Mouse (Mus musculus): ENCODE measurements around the gene Cacna1b.

Gene Cacna1b

GRCm38 (mm10) chr2:24763115-24763557, at the start of gene Cacna1b:
Cacna1b (minus strand) TSS chr2:24763152.
- in situ Hi-C loops (cut with MboI; ENCODE audit: low sequenced_read_pairs) = loop anchor here (25.0 kb wide), 1 partner anchor 351 kb away; no protein-coding TSS in a partner anchor

- in situ Hi-C loops (cut with MboI; ENCODE audit: low sequenced_read_pairs) = no loop called here
Measured at GRCm38 (mm10) chr2:24809746-24810145, 46.8 kb upstream of the Cacna1b start.

- in situ Hi-C loops (cut with MboI; ENCODE audit: low sequenced_read_pairs) = no loop called here
Measured at GRCm38 (mm10) chr2:24807691-24808090, 44.7 kb upstream of the Cacna1b start.

- in situ Hi-C loops (cut with MboI; ENCODE audit: low sequenced_read_pairs) = no loop called here
Measured at GRCm38 (mm10) chr2:24807036-24807435, 44.1 kb upstream of the Cacna1b start.

- in situ Hi-C loops (cut with MboI; ENCODE audit: low sequenced_read_pairs) = no loop called here
Measured at GRCm38 (mm10) chr2:24806143-24806542, 43.2 kb upstream of the Cacna1b start.

- in situ Hi-C loops (cut with MboI; ENCODE audit: low sequenced_read_pairs) = no loop called here
Measured at GRCm38 (mm10) chr2:24805621-24806020, 42.7 kb upstream of the Cacna1b start.

- in situ Hi-C loops (cut with MboI; ENCODE audit: low sequenced_read_pairs) = no loop called here
Measured at GRCm38 (mm10) chr2:24796833-24797457, 34.0 kb upstream of the Cacna1b start.

- in situ Hi-C loops (cut with MboI; ENCODE audit: low sequenced_read_pairs) = no loop called here
Measured at GRCm38 (mm10) chr2:24787250-24787649, 24.3 kb upstream of the Cacna1b start.

GRCm38 (mm10) chr2:24781253-24781652, 18.3 kb upstream of the Cacna1b start:
- in situ Hi-C loops (cut with MboI; ENCODE audit: low sequenced_read_pairs) = no loop called here

- in situ Hi-C loops (cut with MboI; ENCODE audit: low sequenced_read_pairs) = no loop called here
Measured at GRCm38 (mm10) chr2:24776831-24777230, 13.9 kb upstream of the Cacna1b start.

- in situ Hi-C loops (cut with MboI; ENCODE audit: low sequenced_read_pairs) = no loop called here
Measured at GRCm38 (mm10) chr2:24775951-24776587, 13.1 kb upstream of the Cacna1b start.

- in situ Hi-C loops (cut with MboI; ENCODE audit: low sequenced_read_pairs) = loop anchor here (25.0 kb wide), 1 partner anchor 363 kb away; no protein-coding TSS in a partner anchor
Measured at GRCm38 (mm10) chr2:24774832-24775231, 11.9 kb upstream of the Cacna1b start.

GRCm38 (mm10) chr2:24770861-24771260, 7.9 kb upstream of the Cacna1b start:
- in situ Hi-C loops (cut with MboI; ENCODE audit: low sequenced_read_pairs) = loop anchor here (25.0 kb wide), 1 partner anchor 359 kb away; no protein-coding TSS in a partner anchor

GRCm38 (mm10) chr2:24762446-24762960, 449 bp downstream of the Cacna1b start:
- in situ Hi-C loops (cut with MboI; ENCODE audit: low sequenced_read_pairs) = loop anchor here (25.0 kb wide), 1 partner anchor 350 kb away; no protein-coding TSS in a partner anchor

GRCm38 (mm10) chr2:24761923-24762445, 968 bp downstream of the Cacna1b start:
- in situ Hi-C loops (cut with MboI; ENCODE audit: low sequenced_read_pairs) = loop anchor here (25.0 kb wide), 1 partner anchor 350 kb away; no protein-coding TSS in a partner anchor

GRCm38 (mm10) chr2:24755276-24755675, 7.7 kb downstream of the Cacna1b start:
- in situ Hi-C loops (cut with MboI; ENCODE audit: low sequenced_read_pairs) = loop anchor here (25.0 kb wide), 1 partner anchor 343 kb away; no protein-coding TSS in a partner anchor

- in situ Hi-C loops (cut with MboI; ENCODE audit: low sequenced_read_pairs) = loop anchor here (5.0 to 25.0 kb wide), 2 partner anchors 170 to 340 kb away; no protein-coding TSS in a partner anchor
Measured at GRCm38 (mm10) chr2:24752599-24752998, 10.4 kb downstream of the Cacna1b start.

GRCm38 (mm10) chr2:24750051-24750450, 12.9 kb downstream of the Cacna1b start:
- in situ Hi-C loops (cut with MboI; ENCODE audit: low sequenced_read_pairs) = loop anchor here (5.0 to 25.0 kb wide), 2 partner anchors 168 to 338 kb away; no protein-coding TSS in a partner anchor

GRCm38 (mm10) chr2:24747878-24748277, 15.1 kb downstream of the Cacna1b start:
- in situ Hi-C loops (cut with MboI; ENCODE audit: low sequenced_read_pairs) = no loop called here

GRCm38 (mm10) chr2:24739701-24740100, 23.3 kb downstream of the Cacna1b start:
- in situ Hi-C loops (cut with MboI; ENCODE audit: low sequenced_read_pairs) = no loop called here

- in situ Hi-C loops (cut with MboI; ENCODE audit: low sequenced_read_pairs) = no loop called here
Measured at GRCm38 (mm10) chr2:24733157-24733556, 29.8 kb downstream of the Cacna1b start.

Measured in CH12F3 (cell line).